Mouse (Mus musculus): ENCODE results near the gene Mageb5.
"Not testable (repeated sequence)": the region's sequence is repeated elsewhere in the genome, so short reads cannot be mapped to it uniquely, and the experiment has no call there.

Gene Mageb5

GRCm38 (mm10) chrX:91782918-91783317 is at the start of gene Mageb5:
Gene Mageb5, minus strand, starts transcription at chrX:91783018.
- not testable (repeated sequence) for DNase-seq (ENCODE audit: low spot score)

- DNase-seq (ENCODE audit: low spot score) = not testable (repeated sequence)
Observed at GRCm38 (mm10) chrX:91759591-91760226, 23.1 kb downstream of the Mageb5 start.

Data from embryo, embryonic 10 days (tissue).